Mouse (Mus musculus) kidney, postnatal 25 days (tissue): Measurements from ENCODE around the gene Ifnar1.

ENCODE experiments used
- DNase-seq, 2 experiments: peaks; one replicate each; pipeline ENCODE4 v3.0.0; 2021; ENCODE audit warnings: mixed read lengths in 2 of 2

Gene Ifnar1

DNA sequence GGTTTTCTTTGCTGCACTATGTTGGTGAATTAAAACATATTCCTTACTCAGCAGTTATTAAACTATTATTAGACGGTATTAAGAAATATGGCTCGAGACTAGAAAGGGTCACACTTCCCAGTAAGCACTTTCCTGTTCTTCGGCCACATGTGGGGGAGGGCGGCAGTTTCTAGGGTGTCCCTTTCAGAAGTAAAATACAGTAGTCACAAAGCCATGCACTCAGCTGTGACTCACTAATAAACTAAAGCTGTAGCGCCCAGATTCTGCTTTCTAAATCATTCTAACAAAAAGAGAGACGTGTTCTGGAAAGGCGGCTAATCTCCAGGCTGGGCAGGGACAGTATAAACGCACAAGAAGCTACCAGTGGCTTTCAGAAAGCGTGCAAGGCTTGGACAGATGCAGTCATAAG is 23.3 kb upstream of the Ifnar1 start:
- DNase-seq: peak; percentile 48 to 74

DNA sequence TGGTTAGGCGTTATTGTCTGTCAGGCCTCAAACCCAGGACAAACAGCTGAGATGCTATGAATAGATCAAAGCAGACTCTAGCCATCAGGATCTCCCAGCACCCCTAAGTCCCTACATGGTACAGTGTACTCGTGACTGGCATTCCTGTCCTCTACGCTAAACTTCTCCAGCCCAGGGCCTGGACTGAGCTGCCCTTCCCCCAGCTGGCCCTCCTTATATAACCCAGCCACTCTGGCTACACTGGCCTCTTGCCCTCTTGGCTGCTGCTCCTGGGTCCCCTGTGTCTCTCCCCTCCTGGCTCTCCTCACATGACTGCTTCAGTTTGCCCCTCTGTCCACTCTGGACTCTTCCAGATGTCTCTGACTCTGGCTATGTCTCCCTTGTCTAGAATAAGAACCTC is 22.4 kb upstream of the Ifnar1 start:
- peak; percentile 62 to 92 for DNase-seq

DNA sequence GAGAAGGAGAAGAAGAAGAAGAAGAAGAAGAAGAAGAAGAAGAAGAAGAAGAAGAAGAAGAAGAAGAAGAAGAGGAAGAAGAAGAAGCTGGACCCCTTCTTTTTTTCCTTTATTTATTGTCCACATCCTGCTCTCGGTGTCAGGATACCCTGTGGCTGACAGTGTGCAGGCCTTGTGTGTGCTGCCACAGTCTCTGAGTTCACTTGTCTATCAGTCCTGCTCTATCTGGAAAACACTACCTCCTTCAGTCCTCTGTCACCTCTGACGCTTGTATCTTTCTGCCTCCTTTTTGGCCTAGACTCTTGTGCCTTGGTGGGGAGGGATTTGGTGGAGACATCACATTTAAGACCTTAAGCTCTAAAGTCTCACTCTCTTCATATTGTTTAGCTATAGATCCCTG is 21.6 kb upstream of the Ifnar1 start:
- DNase-seq: no peak

- DNase-seq: no peak
Observed at GRCm38 (mm10) chr16:91463836-91464400, 21.1 kb upstream of the Ifnar1 start.

- DNase-seq: peak; percentile 91 to 95
Observed at GRCm38 (mm10) chr16:91464594-91465504, 20.2 kb upstream of the Ifnar1 start.

DNA sequence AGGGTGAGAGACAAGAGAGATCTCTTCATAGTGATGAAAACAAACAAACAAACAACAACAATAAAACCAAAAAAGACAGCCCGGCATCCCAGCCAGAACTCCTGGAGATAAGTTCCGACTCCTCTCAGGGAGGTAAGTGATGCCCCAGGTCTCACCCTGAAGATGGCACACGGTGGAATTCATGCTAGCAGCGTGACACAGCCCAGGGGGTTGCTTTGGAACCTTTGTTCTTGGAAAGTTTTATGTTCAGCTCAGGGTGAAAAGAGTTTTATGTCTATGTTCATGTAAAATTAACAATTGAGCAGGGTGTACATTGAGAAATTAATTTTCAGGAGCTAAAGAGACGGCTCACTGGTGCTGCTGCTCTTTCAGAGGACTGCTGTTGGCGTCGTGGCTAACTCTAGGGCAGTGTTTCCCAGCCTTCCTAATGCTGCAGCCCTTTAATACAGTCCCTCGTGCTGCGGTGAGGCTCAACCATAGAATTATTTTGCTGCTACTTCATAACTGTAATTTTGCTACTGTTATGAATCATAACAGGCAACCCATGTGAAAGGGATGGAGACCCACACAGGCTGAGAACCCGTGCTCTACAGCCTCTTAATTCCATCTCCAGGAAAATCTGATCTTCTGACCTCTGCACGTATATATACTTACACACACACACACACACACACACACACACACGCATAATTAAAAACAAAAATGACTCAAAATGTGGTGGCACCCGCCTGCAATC is 19.4 kb upstream of the Ifnar1 start:
- no peak for DNase-seq

DNA sequence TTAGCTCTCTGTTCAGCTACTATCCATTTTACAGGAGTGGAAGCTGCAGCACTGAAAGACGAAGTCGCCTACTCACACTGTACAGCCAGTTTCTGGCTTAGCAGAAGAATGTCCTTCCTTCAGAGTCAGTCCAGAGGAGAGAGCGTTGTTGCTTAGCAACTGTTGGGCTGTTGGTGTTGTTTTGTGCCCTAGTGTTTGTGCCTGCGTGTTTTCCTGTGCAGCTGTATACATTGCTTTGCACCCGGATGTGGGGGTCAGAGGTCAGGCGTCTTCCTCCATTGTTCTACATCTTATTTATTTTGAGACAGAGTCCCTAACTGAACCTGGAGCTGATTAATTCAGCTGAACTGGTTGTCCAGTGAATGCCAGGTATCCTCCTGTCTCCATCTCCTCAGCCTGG is 18.5 kb upstream of the Ifnar1 start:
- DNase-seq: peak; percentile 24 to 58

GRCm38 (mm10) chr16:91470470-91470869 is 14.6 kb upstream of the Ifnar1 start:
- peak in 1 of 2 experiments; percentile 17 for DNase-seq

DNA sequence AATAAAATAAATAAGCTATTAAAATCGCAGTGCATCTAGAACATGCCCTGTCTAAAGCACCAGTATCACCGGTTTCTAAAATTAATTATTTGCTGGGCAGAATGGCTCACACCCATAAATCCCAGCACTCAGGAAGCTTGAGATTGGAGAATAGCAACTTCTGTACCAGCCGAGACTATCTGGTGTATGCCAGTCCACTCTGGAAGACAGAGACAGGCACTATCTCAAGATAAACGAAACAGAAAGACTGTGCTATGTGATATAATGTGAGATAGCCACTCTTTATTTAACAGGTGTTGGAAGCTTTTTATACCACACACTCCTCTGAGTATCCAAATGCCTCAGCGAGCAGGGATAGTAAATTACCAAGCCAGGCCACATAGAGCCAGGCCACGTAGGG is 13.6 kb upstream of the Ifnar1 start:
- DNase-seq: no peak

GRCm38 (mm10) chr16:91475753-91476152 is 9.3 kb upstream of the Ifnar1 start:
- DNase-seq: no peak

DNA sequence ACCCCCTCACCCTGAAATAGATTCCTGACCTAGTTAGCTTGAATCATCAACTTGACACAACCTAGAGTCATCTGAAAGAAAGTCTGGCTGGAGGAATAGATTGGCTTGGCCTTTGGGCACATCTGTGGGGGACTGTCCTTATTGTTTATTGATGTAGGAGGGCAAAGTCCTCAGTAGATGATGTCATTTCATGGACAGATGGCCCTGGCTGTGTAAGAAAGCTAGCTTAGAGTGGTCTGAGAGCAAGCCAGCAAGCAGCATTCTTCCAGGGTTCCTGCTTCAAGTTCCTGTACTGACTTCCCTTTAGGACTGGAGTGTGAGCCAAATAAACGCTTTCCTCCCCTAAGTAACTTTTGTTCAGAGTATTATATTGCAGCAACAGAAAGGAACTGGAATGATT is 7.0 kb upstream of the Ifnar1 start:
- DNase-seq: no peak

GRCm38 (mm10) chr16:91480517-91480916 is 4.5 kb upstream of the Ifnar1 start:
- no peak for DNase-seq

- DNase-seq: no peak
Observed at GRCm38 (mm10) chr16:91484387-91484786, 651 bp upstream of the Ifnar1 start.

DNA sequence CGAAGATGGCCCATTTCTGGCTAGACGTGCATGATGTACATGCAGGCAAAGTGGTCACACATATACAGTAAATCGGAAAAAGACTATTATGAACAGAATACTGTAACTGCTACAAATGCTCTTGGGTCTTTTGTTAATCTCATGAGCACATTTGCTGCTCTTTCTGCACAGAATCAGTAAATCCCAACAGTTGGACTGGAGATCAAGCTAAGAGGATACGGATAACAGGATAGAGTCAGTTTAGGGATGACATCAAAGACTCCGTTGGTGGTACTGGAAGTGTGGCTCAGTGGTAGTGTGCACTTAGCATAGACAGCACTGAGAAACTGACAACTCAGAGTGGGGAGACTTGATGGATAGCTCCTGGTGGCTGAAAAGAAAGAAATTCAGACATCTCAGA is 803 bp downstream of the Ifnar1 start:
- no peak for DNase-seq

GRCm38 (mm10) chr16:91488066-91488465 is 3.0 kb downstream of the Ifnar1 start:
- DNase-seq: no peak

- DNase-seq: no peak
Observed at GRCm38 (mm10) chr16:91490897-91491296, 5.9 kb downstream of the Ifnar1 start.

DNA sequence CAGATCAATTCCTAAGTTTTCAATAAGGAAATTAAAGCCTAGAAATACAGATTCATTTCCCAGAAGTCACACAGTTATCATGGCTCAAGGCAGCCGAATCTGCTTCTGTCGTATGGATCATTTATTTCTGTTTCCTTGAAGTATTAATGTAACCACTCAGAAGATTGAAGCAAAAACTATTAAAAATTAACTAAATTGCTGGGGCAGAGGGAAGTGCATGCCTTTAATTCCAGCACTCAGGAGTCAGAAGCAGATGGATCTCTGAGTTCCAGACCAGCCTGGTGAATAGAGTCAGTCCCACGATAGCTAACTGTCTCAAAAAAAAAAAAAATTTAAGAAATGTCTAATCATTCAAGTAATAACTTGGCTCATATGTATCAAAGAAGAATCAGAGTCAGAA is 6.4 kb downstream of the Ifnar1 start:
- no peak for DNase-seq

DNA sequence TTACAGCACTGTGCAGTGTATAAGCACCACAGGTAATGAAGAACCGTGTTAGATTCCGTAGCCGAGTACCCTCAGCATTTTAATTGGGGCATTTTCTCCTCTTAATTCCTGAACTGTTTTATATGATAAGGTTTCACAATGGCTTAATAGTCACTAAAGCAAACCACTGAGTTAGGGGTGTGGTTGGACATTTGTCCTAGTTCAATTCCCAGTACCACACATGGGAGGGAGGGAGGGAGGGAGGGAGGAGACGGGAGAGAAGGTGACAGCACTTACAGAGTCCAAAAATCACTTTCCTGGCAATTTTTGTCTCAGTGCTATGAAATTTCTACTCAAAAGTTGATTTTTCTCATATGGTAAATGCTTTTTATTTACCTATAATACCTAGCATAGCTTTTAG is 10.5 kb downstream of the Ifnar1 start:
- no peak for DNase-seq

GRCm38 (mm10) chr16:91496206-91496605 is 11.2 kb downstream of the Ifnar1 start:
- DNase-seq: peak; percentile 19 to 61

DNA sequence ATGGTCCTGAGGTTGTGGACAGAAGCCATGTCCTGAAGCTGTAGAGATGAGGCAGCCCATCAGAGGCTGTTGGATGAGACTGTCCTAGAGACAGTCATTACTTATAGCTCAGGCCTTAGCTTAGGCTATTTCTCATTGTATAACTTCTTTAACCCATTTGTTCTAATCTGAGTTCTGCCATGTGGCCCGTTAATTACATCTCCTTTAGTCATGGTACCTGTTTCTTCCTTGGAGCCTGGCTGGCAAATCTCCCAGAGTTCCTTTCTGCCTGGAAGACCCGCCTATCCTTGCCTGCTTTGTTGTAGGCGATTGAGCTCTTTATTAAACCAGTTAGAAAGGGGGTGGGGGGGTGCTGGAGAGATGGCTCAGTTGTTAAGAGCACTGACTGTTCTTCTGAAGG is 11.7 kb downstream of the Ifnar1 start:
- DNase-seq: no peak

GRCm38 (mm10) chr16:91498041-91498440 is 13.0 kb downstream of the Ifnar1 start:
- peak; percentile 54 to 67 for DNase-seq

DNA sequence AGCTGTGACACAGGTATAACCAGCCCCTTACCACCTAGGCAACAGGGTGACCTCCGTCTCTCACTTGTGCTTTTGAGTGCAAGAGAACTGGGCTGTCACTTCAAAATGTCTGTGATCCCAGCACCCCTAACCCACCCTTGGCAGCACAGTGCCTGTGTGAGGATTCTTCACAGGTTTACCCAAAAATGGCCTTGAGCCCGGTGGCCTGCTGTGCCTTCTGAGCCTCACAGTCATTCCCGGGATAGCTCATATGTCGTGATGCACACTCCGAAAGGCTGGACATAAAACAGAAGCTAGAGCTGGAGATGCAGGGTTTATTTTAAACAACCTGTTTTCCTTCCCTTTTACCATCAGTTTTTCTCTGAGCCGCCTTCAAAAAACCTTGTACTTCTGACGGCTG is 19.7 kb downstream of the Ifnar1 start:
- no peak for DNase-seq

- no peak for DNase-seq
Observed at GRCm38 (mm10) chr16:91505116-91505601, 20.1 kb downstream of the Ifnar1 start.

GRCm38 (mm10) chr16:91506396-91506795 is 21.4 kb downstream of the Ifnar1 start:
- DNase-seq: no peak
